In genomic region chr9:78319499-78319898, GRCm38 (mm10) we compare ENCODE assay signal across 1 mouse cellular context.
TF ChIP-seq lines count a peak whose summit lies in the region.

No protein-coding gene starts in this region.

TF ChIP-seq in ES-E14, 5 proteins besides CTCF, POLR2A, EP300 and RAD21:
- TF ChIP-seq CHD2 (IDR thresholded peaks at IDR 0.05; ENCODE audit: low read depth, low read length): no peak
- no peak for TF ChIP-seq HCFC1 (IDR thresholded peaks at IDR 0.05; ENCODE audit: borderline replicate concordance, insufficient read depth, low read length)
- TF ChIP-seq MAFK (IDR thresholded peaks at IDR 0.05; ENCODE audit: insufficient read depth, low read depth, low read length): no peak
- peak; percentile 69 for TF ChIP-seq ZC3H11A (IDR thresholded peaks at IDR 0.05; ENCODE audit: borderline replicate concordance, low read depth, low read length)
- no peak for TF ChIP-seq ZNF384 (IDR thresholded peaks at IDR 0.05; ENCODE audit: low read depth, low read length)
